Mouse (Mus musculus): ENCODE measurements around the gene Rsu1.
A peak's percentile ranks its signal among the peaks of the same experiment; 100 is the strongest.
"Not testable (repeated sequence)": the region's sequence is repeated elsewhere in the genome, so short reads cannot be mapped to it uniquely, and the experiment has no call there.

The Rsu1 gene

DNA sequence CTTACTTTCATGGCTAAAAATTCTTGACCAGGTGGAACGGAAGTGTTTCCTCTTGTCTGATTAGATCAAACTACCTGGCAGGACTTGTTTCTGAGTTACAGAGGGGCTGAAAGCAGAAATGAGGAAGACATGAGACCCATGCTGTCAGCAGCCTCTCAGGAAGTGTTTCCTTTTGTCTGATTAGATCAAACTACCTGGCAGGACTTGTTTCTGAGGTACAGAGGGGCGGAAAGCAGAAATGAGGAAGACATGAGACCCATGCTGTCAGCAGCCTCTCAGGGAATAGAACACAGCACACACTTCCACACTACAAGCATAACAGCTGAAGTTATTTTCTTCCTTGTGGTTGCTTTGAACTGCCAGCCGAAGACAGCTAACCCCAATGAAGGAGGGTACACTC is 46.7 kb downstream of the Rsu1 start:
- DNase-seq (ENCODE audit: low spot score in 2 of 2), result peak in 1 of 2 experiments; percentile 7

DNA sequence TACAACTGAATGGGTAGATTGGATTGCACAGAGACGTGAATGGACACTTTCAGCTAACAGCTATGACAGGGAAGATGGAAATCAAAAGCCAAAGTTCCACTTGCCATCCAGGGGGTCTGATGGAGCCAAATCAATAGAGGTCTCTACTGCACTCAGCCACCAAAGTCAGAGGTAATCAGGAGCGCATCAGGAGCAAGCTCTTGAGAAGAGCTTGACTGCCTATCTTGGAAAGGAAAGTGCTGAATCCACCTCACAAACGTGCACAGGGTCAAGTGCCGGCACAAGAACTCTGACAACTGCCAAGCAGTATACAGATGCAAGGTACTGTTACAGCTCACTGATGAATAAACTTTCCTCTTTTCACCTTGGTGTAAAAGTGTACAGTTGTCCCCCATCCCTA is 47.8 kb downstream of the Rsu1 start:
- no peak for DNase-seq (ENCODE audit: low spot score in 2 of 2)

DNA sequence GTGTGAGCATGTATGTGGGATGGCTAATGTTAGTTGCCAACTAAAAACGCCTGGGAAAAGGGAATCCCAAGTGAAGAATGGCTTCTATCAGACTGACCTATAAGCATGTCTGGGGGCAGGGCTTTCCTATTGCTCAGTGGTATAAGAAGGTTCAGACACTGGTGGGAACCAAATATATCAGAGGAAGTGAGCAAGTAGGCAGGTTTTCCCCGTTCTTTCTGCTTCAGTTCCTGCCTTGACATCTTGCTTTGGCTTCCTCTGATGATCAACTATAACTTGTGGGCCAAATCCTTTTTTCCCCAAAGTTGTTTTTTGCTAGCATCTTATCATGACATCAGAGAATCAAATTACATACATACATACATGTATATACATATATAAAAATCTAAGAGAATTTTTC is 51.1 kb downstream of the Rsu1 start:
- no peak for DNase-seq (ENCODE audit: low spot score in 2 of 2)

DNA sequence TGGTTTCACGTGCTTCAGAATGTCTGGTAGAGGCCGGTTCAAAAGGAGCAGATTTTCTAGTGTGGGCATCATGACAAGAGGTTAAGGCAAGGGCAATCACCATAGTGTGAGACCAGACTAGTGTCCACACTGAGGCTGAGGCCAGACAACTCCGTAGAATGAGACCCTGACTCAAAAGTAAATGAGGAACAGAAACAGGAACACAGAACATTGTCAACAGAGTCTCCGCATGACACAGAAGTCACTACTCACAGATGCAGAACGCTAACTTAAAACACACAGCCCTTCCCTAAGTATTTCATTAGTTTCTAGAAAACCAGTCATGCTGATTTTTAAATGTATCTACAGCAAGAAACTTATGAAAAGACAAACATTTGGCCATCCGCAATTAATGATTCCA is 53.1 kb downstream of the Rsu1 start:
- DNase-seq (ENCODE audit: low spot score in 2 of 2), result no peak

DNA sequence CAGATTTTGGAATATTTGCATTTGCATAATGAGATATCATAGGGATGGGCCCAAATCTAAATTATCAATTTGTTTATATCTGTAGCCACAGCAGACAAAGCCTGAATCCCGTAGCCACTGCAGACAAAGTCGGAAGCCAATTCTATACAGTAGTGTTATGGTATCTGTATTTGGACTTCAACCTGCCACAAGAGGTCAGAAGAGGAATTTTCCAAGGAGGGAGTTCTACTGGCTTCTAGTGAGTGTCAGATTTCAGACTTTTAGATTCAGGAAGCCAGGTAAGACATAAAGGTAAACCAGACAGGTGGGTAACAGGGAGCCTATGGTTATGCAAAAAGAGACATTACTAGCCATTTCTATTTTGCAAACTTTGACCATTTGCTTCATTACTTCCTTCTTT is 64.4 kb downstream of the Rsu1 start:
- no peak for DNase-seq (ENCODE audit: low spot score in 2 of 2)

DNA sequence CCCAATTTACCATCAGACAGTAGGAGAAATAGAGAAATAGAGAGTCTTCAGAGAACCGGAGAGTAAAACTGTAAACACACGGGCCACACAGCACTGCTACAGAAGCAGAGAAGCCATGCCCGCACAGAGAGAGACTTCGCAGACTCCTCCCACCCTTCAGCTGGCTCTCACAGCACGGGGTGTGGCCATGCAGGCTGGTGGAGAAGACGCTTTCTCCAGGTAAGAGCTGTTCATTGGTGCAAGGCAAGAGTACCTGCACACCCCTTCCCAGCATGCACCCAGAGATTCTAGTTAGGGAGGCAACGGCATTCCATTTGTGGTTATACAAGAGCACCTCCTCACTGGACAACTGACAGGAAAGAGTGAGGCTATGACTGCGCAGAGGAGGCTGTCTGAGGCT is 64.8 kb downstream of the Rsu1 start:
- DNase-seq (ENCODE audit: low spot score in 2 of 2), result no peak

DNA sequence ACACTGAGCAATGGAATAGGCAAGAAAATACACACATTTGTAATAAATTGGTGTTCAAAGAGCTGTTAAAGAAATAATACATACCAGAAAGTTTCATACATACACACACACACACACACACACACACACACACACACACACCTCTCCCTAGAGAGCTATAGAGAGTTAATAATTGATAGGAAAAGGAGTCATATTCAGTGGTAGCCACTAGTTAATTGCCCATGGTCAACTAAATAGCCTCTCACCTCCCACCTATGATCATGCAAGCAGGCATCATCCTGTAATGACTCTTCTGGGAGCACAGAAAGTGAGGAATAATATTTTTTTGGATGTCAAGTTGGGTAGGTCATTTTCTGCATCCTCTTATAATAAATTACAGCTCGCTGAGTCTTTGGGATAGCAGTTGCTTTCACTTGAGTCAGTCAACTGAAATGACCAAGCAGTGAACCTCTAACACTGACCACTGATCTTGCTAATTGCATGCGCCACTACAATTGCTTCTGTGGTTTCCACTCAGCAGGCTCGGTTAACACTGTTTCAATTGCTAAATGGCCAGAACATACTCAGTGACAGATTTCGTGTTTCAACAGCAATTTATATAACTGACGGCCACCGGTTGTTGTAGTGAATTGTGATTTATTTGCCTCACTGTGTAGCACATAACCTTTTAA is 68.3 kb downstream of the Rsu1 start:
- DNase-seq (ENCODE audit: low spot score in 2 of 2), result no peak

DNA sequence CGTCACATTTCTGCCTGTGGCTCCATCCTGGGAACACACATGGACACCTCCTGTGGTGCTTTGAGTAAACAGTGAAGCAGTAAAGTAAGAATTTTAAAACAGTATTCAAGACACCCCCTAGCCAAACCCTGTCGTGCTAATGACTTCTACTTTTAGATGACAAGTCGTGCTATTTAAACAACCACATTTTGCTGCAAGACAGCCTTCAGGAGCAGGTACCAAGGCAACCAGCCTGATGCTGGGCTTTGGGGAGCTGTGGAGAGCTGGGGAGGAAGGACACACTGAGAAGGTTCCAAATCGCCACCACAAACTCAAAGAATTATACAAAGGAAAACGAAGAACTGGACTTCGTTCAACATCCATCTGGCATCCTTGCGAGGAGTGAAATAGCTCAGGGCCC is 71.5 kb downstream of the Rsu1 start:
- no peak for DNase-seq (ENCODE audit: low spot score in 2 of 2)

DNA sequence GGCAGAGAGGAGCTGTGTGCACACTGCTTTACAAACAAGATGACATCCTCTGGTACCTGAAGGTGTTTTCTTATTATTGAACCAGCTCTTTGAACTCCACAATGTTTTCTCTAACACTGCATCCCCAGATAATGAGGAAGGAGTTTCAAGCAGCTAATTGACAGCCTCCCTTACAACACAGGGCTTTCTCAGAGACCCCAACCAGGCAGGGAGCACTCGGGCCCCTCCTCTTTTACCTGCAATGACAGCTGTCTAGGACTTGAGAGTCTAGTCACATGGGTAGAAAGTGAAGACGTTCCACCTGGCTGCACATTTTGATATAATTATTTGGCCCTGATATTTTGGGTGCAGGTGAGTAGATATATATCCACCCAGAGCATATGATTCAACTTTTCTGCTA is 72.2 kb downstream of the Rsu1 start:
- DNase-seq (ENCODE audit: low spot score in 2 of 2), result no peak

DNA sequence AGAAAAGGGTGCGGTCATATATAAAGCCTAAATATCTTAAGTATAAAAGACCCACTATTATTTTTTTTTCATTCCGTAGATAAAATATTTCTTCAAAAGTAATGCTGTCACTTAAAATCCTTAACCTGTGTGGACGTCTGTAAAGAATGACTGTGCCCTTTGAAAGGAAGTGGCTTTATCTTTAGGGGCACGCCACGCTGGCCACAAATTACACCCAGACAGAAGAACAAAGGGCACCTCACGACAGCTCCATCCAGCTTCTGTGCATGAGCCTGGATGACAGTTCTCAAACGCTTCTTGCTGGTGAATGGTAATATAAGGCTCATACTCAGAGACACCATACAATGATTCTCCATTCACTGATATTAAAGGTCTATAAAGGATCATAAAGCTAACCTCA is 75.7 kb downstream of the Rsu1 start:
- no peak for DNase-seq (ENCODE audit: low spot score in 2 of 2)

DNA sequence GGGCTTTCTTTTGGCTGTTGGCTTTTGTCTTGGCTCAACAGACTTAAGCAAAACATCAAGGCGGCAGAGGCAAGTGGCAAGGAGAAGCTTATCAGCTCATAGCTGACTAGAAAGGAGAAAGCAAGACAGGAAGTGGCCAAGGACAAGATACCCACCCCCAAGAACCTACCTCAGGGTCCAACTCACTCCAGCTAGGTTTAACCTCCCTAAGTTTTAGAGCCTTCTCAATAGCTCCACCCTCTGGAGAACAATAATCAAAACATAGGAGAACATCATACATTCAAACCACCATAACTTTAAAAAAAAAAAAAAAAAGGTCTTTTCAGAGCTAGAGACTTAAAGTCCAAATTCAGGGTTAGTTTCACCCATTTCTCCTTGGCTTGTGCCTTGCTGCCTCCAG is 79.1 kb downstream of the Rsu1 start:
- DNase-seq (ENCODE audit: low spot score in 2 of 2), result no peak

DNA sequence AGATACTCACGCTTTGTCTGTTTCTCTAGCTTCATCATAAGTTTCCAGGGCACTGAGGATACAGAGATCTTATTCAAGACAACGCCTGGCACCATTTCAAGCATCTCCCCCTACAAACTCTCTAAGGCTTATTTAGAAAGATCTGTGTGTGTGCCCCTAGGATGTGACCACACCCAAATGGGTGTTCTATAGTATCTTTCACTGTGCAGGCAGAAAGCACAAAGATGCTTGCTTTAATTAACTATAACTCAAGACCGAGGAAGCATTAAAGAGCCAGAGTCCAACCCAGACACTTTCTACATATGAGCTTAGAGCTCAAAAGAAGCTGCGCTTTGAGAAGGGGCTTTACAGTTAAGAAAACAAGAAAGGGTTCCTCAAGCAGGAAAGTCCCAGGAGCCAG is 80.4 kb downstream of the Rsu1 start:
- DNase-seq (ENCODE audit: low spot score in 2 of 2), result no peak

DNA sequence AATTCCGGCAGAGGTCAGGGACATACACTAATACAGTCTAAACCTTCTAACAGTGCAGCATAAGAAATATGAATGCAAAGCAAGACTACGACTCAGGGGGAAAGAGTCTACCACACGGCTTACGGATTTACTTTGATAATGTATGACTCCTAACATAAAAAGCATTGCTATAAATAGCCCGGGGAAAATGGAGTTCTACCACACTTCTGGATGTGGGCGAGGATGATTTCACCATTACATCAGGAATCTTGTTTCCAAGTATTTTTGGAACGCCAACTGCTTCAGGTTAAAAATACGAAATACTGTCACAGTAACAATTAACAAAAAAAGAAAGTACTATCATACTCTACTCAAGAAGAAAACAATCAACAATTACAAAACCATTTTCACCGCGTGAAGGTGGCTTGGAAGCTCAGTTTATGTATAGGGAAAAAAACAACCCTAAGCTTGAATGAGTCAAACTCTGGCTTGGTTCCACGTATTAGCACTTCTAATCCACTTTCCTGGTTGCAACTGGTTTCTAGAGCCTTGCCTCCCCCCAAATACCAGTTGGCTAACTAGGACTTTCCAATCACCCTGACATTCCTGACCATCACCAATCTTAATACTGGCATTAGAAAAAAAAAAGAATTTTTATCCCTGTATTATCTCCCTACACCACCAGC is 82.3 kb downstream of the Rsu1 start:
- DNase-seq (ENCODE audit: low spot score in 2 of 2), result no peak

DNA sequence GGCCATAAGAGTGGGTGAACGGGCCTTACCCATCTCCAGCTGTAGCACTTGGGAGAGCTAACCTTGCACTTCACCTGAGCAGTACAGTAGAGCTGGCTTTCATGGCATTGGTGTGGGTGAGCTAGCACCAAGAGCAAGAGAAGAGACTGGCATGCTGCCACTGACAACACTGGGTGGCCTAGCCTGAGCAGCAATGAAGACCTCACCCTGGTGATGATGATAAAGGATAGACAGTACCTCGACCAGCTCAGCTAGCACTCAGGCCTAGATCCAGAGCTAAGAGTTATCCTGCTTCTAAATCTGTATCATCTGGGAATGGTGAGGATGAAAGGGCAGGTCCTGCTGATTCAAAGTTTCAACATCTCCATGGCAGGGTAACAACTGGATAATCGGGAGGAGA is 88.1 kb downstream of the Rsu1 start:
- DNase-seq (ENCODE audit: low spot score in 2 of 2), result no peak

DNA sequence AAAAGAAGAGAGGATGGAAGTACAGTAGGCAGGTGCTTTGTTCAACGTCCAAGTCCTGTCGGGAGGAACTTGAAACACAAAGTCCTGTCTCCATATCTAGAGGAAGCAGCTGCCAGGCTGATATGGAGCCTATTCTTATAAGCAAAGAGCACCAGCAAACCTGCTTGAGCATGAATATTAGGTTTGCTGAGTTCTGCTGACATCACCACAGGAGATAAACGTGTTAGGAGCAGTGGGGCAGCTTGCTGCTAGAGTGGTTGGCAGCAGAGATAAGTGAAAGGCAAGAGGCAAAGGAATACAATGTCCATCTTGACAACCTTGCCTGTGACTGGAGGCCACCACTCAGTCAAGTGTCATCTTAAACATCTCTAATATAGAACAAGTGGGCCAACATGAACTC is 89.3 kb downstream of the Rsu1 start:
- not testable (repeated sequence) for DNase-seq (ENCODE audit: low spot score in 2 of 2)

DNA sequence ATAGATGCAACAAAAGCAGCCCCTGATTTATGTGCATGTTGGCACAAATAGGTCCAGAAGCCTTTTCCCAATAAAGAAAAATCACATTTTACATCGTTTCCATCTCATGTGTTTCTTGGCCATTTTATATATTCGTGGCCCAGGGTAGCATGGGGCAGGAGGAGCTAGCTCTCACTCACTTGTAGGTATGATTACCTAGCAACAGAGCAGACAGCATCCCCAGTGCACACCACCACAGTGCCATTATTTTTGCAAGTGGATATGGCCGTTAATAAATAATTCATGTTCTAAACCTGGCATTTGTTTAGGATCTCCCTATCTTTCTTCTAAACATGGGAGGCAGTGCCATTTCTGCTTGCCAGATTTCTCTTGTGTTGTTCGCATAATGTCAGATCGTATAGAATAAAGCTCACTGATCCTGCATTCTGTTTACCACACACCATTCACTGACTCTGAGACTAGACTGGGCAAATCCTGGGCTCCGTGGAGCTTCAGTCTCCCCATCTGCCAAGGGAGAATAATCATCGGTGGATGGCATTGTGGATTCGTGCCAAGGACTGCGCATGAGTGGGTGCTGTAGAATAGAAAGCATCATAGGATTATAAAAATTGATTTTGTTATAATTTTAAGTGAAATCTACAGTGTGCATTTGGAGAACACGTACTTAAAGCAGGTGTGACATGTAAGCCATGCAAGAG is 93.4 kb downstream of the Rsu1 start:
- DNase-seq (ENCODE audit: low spot score in 2 of 2), result no peak

DNA sequence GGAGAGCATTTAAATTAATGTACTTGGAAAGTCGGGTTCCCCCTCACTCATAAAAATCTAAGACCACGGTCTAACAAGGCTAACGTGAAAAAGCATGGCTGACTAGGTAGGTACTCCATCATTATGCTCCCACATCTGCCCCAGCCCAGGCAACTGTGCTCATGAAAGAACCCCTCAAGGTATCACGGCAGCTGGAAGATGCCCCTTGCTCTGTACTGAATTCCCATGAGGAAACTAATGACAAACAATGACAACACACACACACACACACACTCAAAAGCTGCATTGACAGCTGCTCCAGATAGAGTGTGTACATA is 95.0 kb downstream of the Rsu1 start:
- no peak for DNase-seq (ENCODE audit: low spot score in 2 of 2)

DNA sequence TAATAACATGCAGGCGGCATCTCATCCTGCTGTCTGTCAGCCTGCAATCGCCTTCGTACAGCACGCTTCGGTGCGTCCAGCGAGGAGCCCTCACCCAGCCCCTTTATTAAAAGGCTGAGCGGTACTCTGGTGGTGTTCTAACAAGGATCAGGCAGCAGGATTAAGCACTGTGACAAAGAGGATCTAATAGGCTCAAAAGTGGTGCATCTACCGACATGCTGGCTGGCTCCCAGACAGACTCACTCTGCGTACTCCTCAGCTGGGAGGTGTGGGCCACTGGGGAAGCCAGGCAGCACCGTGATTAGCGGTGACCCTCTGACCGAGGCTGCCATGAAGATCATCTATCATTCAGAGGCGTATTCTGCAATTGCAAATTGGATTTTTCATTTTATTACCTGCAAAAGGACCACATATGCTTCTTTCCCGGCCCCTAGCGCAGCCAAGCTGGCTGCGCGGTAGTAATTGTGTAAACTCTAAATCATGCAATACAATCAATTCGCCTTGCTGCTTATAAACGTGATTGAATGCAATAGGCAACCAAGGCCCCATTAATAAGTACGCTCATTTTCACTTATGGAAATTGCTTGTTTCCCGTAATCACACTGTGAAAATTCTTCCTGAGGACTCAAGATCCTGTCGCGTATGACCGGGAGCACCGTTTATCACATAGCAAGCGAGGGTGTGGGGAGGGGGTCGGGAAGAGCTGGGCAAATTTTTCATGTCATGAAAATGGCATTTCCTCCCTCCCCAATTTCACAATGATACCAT is 95.5 kb downstream of the Rsu1 start:
- no peak for DNase-seq (ENCODE audit: low spot score in 2 of 2)

DNA sequence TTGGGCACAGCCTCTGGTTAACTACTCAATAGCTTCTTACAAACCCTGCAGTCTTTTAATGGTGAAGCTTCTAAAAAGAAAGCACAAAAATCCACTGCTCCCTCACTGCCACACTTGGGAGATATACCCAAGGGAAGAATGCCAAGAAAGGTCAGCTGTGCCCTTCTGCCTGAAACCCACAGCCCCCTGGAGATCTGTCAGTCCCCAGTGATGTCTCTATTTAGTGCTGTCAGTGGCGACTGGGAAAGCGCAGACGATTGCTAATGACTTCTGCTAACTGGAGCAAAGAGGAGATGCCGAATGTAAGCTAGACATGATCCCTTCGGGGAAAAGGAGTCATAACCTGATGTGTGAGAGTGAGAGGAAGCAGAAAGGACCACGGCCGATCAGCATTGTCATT is 96.8 kb downstream of the Rsu1 start:
- DNase-seq (ENCODE audit: low spot score in 2 of 2), result no peak

DNA sequence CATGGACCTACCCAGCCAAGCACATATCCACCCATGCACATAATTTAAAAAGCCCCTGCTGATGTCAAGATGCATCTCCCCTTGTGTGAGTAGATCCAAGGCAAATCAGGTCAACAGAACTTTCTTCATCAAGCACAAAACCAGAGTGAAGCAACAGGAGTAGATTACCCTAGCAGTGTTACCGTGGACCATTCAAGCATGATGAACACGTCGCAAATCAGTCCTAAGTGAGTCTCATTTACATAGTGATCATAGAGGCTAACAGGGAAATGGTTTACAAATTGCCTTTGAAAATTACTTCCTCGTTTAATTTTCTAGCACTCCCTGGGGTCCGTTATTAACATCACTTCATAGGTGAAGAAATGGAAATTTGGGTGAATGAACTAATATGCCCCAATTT is 100.6 kb downstream of the Rsu1 start:
- no peak for DNase-seq (ENCODE audit: low spot score in 2 of 2)

DNA sequence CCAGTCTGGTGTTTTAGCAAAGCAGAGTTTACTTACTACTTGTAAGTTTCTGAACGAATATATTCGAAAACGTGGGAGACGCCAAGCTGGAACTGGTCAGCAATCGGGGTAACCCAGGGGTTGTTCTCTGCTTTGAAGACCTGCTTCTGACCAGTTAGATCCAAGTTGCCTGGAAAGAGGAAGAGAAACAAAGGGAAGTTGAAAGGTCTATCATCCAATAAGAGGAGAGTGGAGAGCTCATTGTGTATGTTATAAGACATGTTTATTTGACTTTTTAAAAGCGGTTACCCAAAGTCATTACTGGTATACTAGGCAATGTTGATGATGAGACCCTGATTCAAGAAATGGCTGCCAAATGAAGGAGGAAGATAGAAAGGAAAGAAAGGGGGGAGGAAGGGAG is 101.3 kb downstream of the Rsu1 start:
- DNase-seq (ENCODE audit: low spot score in 2 of 2), result no peak

DNA sequence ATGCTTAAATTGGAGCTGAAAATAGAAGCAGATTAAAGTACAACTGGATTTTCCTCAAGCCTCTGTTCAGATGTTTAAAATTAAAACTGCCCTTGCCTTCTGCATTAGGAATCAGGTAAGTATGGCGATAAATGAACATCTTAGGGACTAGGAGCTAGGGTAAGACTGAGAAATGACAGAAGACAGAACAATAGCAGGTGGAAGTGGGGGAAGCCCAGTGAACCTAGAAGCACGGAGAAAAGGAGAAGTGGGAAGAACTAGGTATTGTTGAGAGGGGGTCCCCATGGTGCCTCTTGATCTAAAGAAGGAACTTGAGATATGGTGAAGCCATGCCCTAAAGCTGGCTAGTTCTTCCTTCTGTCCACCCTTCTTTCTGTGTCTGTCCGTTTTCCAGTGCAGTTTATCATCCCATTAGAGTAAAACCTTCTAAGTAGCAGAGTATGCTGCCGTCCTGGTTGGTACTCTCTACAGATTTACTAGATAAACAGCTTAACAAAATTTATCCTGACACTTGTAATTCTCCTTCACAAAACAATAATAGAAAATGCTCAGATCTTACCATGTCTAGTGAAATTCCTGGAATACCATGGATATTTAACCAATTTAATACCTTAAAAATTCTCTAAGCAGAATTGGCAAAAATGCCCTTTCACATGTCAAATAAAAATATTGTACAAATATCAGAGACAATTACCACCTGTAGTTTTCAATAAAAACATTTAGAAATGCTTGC is 101.9 kb downstream of the Rsu1 start:
- DNase-seq (ENCODE audit: low spot score in 2 of 2), result no peak

All from thymus, postnatal 10 days (tissue).